Mouse (Mus musculus): ENCODE measurements at regions not wholly inside any gene's neighbourhood (a gene's known extent, or its start where the extent isn't known, plus 50 kb on each side); places are given as distances from the start of the nearest gene placed in this dataset.

DNA sequence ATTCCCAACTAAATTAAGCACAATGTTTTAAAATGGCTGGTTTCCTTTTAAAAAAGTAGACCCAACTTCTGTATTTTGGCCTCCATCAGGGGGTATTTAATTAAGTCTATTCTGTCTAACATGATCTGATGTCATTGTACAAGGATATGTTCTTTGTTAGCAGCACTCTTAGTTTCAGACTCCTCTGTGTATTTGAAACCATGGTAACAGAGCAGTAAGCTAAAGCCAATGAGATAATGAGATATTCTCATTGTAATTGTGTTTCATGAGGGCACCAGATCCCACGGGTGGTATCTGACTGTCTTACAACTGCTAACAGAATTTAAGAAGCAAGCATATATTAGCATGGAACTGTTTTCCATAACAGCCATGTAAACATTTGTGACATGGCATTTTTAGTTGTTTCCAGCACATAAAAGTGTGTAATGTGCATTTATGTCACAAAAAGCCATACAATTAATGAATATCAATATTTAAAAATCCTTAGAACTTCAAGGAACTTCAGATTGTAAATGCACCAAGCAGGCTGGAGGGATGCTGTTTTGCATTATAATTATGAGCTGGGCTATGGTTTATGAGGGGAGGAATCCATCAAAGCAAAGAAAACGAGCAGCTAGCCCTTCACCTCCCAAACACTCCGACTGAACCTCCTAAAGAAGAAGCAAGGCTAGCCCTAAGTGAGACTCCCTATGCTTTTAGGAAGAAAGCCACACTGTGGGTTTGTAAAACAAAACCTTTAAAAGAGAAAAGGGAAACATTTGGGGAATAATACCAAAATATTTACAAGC lies 240.7 kb upstream of the Veph1 start:
- Histone ChIP-seq H3K4me3 (ENCODE audit: low read depth, low read length) (no peak overlapping the region), H3K9me3 (ENCODE audit: control insufficient read depth, low read length) (no peaks in the 10 kb centered on the region), H3K36me3 (ENCODE audit: control insufficient read depth, insufficient read depth, low read length) (no peaks in the 10 kb centered on the region), H3K4me2 (ENCODE audit: low read depth, severe bottlenecking) (no peak overlapping the region), H3K27me3 (ENCODE audit: control insufficient read depth, insufficient read depth, low read length) (no peaks in the 10 kb centered on the region), H3K9ac (ENCODE audit: low read length) (no peak overlapping the region), H3K4me1 (ENCODE audit: control insufficient read depth, insufficient read depth, low read length) (peaks cover 12% of the 10 kb centered on the region; the same call in 1 of the 2 replicates), H3K27ac (replicated peaks; ENCODE audit: low read depth, low read length) (no peak overlapping the region)
- 24% methylated on average over 3 of the region's 3 CpGs for WGBS
- ATAC-seq (ENCODE audit: insufficient number of reproducible peaks, low FRiP score, low TSS enrichment, low read depth), result peak; percentile 60; the same call in 1 of the 2 replicates
- no peak for DNase-seq (ENCODE audit: low spot score)

DNA sequence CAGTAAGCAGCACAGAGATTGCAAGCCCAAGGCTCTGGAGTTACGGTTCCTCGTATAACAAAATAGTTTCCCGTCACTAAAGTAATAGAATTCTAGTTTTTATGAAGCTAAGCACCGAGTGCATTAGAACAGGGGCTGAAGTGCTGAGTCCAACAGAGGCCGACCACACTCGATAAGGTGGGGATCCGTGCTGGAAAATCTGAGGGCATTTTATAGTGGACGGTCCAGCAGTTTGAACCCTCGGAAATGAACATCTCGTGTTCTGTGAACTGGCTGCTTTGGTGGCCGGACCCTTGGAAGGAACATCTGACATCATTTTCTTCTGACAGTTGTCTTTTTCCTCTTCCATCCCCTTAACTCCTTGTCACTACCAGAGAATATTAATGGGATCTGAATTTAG lies 240.0 kb upstream of the Veph1 start:
- H3K27me3 ChIP-seq (ENCODE audit: control insufficient read depth, insufficient read depth, low read length), result no peaks in the 10 kb centered on the region
- H3K4me1 ChIP-seq (ENCODE audit: control insufficient read depth, insufficient read depth, low read length), result peaks cover 12% of the 10 kb centered on the region; the same call in 1 of the 2 replicates
- WGBS, result 36% methylated on average over 11 of the region's 11 CpGs
- peak; percentile 13; the same call in 1 of the 2 replicates for ATAC-seq (ENCODE audit: insufficient number of reproducible peaks, low FRiP score, low TSS enrichment, low read depth)
- no peak overlapping the region for H3K9ac ChIP-seq (ENCODE audit: low read length)
- 0 out of 2 replicates have a peak overlapping the region, but pooled peaks have one; percentile 5 for H3K4me2 ChIP-seq (ENCODE audit: low read depth, severe bottlenecking)
- peak overlapping the region; percentile 61 for H3K27ac ChIP-seq (replicated peaks; ENCODE audit: low read depth, low read length)
- no peaks in the 10 kb centered on the region for H3K9me3 ChIP-seq (ENCODE audit: control insufficient read depth, low read length)
- DNase-seq (ENCODE audit: low spot score), result peak; percentile 41
- no peaks in the 10 kb centered on the region for H3K36me3 ChIP-seq (ENCODE audit: control insufficient read depth, insufficient read depth, low read length)
- no peak overlapping the region for H3K4me3 ChIP-seq (ENCODE audit: low read depth, low read length)

DNA sequence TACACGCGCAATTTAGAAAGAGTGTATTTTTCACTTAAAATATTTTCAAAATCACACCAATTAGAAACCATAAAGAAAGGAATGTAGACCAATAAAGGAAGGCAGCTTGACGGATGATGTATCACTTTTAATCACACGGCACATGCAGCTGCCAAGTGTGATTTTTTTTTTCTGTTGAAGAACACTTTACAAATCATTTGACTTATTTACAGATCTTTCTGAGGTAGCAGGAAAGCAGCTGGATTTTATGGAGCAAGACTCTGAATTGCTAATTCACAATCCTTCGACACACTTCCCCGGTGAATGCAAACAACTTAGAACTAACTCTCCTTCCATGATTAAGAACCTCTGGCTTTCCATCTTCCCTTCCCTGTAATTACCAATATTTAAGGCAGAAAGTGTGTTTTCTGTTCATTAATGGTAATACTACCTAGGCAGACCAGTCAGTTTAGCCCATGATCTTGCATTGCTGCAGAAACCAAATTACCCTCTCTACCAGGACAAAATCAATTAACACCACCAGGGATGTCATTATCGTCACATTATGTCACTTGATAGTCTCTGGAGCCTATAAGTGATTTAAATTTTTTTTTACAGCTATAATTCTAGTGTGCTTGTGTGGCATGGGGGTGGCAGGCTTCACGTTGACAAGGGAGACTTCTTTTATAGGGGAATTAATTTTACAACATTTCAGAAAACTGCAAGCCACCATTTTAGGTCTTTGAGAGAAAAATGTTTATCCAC lies 239.3 kb upstream of the Veph1 start:
- Histone ChIP-seq H3K4me2 (ENCODE audit: low read depth, severe bottlenecking) (0 out of 2 replicates have a peak overlapping the region, but pooled peaks have one; percentile 5), H3K4me1 (ENCODE audit: control insufficient read depth, insufficient read depth, low read length) (peaks cover 12% of the 10 kb centered on the region; the same call in 1 of the 2 replicates), H3K9ac (ENCODE audit: low read length) (no peak overlapping the region), H3K27ac (replicated peaks; ENCODE audit: low read depth, low read length) (peak overlapping the region; percentile 61), H3K36me3 (ENCODE audit: control insufficient read depth, insufficient read depth, low read length) (no peaks in the 10 kb centered on the region), H3K4me3 (ENCODE audit: low read depth, low read length) (no peak overlapping the region), H3K9me3 (ENCODE audit: control insufficient read depth, low read length) (no peaks in the 10 kb centered on the region), H3K27me3 (ENCODE audit: control insufficient read depth, insufficient read depth, low read length) (no peaks in the 10 kb centered on the region)
- DNase-seq (ENCODE audit: low spot score), result no peak
- peak; percentile 26; the same call in 1 of the 2 replicates for ATAC-seq (ENCODE audit: insufficient number of reproducible peaks, low FRiP score, low TSS enrichment, low read depth)
- 14% methylated on average over 8 of the region's 8 CpGs for WGBS

DNA sequence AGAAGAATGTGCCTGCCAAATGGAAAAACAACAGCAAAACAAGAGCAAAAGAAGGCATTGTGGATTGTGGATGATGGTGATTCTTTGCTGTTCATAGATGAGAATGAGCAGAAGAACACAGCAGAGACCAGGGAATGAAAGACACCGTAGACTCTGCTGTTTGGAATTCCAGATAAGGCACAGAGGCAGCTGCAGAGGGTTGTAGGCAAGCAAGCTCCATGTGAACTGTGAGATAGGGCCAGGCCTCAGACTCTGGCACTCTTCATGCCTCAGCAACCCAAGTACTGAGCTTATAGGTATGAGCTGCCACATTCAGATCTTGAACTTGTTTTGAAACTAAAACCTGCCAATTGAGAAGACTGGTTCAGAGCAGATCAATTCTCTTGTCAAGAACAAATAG lies 223.3 kb upstream of the Veph1 start:
- Histone ChIP-seq H3K4me1 (ENCODE audit: control insufficient read depth, insufficient read depth, low read length) (no peaks in the 10 kb centered on the region), H3K4me2 (ENCODE audit: low read depth, severe bottlenecking) (no peak overlapping the region), H3K9me3 (ENCODE audit: control insufficient read depth, low read length) (no peaks in the 10 kb centered on the region), H3K4me3 (ENCODE audit: low read depth, low read length) (no peak overlapping the region), H3K9ac (ENCODE audit: low read length) (no peak overlapping the region), H3K27me3 (ENCODE audit: control insufficient read depth, insufficient read depth, low read length) (no peaks in the 10 kb centered on the region), H3K36me3 (ENCODE audit: control insufficient read depth, insufficient read depth, low read length) (no peaks in the 10 kb centered on the region), H3K27ac (replicated peaks; ENCODE audit: low read depth, low read length) (no peak overlapping the region)
- DNase-seq (ENCODE audit: low spot score) (no peak), ATAC-seq (ENCODE audit: insufficient number of reproducible peaks, low FRiP score, low TSS enrichment, low read depth) (no peak)
- 88% methylated on average over 1 of the region's 1 CpGs for WGBS

DNA sequence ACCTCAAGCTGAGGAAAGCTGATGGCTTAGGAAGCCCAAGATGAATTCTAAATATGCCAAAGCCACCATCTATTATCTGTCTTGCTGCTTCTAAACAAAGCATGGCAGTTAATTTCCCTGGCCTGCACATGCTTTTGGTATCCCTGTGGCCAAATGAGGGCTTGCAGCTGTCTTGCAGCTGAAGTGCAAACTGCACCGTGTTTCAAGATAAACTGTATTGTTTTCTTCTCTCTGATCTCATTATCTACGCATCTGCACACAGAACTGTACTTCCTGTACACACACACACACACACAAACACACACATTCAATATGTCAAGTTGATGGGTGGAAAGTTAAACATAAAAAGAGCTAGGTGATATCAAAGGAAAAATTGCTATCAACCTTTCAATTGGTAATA lies 221.7 kb upstream of the Veph1 start:
- no peaks in the 10 kb centered on the region for H3K9me3 ChIP-seq (ENCODE audit: control insufficient read depth, low read length)
- 67% methylated on average over 2 of the region's 2 CpGs for WGBS
- DNase-seq (ENCODE audit: low spot score), result no peak
- H3K9ac ChIP-seq (ENCODE audit: low read length), result no peak overlapping the region
- no peak overlapping the region for H3K4me2 ChIP-seq (ENCODE audit: low read depth, severe bottlenecking)
- no peaks in the 10 kb centered on the region for H3K27me3 ChIP-seq (ENCODE audit: control insufficient read depth, insufficient read depth, low read length)
- no peak for ATAC-seq (ENCODE audit: insufficient number of reproducible peaks, low FRiP score, low TSS enrichment, low read depth)
- no peak overlapping the region for H3K4me3 ChIP-seq (ENCODE audit: low read depth, low read length)
- no peaks in the 10 kb centered on the region for H3K36me3 ChIP-seq (ENCODE audit: control insufficient read depth, insufficient read depth, low read length)
- no peak overlapping the region for H3K27ac ChIP-seq (replicated peaks; ENCODE audit: low read depth, low read length)
- H3K4me1 ChIP-seq (ENCODE audit: control insufficient read depth, insufficient read depth, low read length), result no peaks in the 10 kb centered on the region

DNA sequence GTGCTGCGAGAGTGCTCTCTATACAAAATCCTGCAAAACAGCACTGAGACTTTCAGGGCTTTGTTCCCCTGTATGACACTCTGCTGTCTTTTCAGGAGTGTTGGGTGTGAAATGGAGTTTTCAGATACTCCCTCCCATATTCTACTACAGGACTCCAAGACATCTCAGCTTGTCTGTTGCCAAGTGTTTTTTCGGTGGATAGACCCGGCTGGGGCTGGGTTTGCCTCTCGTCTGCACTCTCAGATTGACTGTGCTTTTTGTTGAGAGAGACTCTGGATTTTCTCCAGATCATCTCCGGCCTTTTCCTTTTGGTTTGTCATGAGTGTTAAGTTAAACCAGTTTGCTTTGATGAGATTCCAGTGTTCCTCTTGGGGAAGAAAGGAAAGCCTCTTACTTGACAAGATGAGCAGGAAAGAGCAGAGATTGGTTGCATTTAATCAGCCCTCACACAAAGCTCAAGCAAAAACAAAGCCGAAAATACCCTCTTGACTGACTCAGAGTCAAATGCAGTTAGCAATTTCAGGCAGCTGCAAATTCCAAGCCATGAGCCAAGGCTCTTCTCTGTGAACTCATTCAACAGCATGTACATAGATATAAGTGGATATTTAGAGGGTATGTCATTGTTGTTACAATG lies 219.3 kb upstream of the Veph1 start:
- H3K9ac ChIP-seq (ENCODE audit: low read length), result no peak overlapping the region
- no peak for DNase-seq (ENCODE audit: low spot score)
- WGBS, result 90% methylated on average over 6 of the region's 6 CpGs

DNA sequence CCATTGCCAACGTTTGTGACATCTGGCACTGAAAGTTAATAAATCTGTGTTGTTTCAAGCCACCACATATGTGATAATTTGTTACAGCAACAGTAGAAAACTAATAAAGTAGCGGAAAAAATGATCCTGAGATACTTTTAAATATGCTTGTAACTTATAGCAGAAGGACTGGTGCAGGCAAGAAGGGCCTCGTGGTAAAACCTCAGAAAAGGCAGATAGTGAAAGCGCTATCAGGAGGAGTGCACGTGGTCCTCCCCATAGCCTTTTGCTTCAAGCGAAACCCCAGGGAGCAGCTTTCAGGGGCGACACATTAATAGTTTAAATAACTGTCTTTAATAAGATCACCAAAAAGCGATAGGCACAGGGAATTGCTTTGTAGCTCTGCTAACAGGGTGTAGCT lies 217.9 kb upstream of the Veph1 start:
- DNase-seq (ENCODE audit: low spot score) (no peak), ATAC-seq (ENCODE audit: insufficient number of reproducible peaks, low FRiP score, low TSS enrichment, low read depth) (no peak)
- Histone ChIP-seq H3K4me2 (ENCODE audit: low read depth, severe bottlenecking) (no peak overlapping the region), H3K36me3 (ENCODE audit: control insufficient read depth, insufficient read depth, low read length) (no peaks in the 10 kb centered on the region), H3K27me3 (ENCODE audit: control insufficient read depth, insufficient read depth, low read length) (no peaks in the 10 kb centered on the region), H3K9me3 (ENCODE audit: control insufficient read depth, low read length) (no peaks in the 10 kb centered on the region), H3K4me3 (ENCODE audit: low read depth, low read length) (no peak overlapping the region), H3K27ac (replicated peaks; ENCODE audit: low read depth, low read length) (no peak overlapping the region), H3K4me1 (ENCODE audit: control insufficient read depth, insufficient read depth, low read length) (no peaks in the 10 kb centered on the region), H3K9ac (ENCODE audit: low read length) (no peak overlapping the region)
- 87% methylated on average over 8 of the region's 8 CpGs for WGBS

More for the DNA sequence above, 219.3 kb upstream of the Veph1 start:
- no peak for ATAC-seq (ENCODE audit: insufficient number of reproducible peaks, low FRiP score, low TSS enrichment, low read depth)
- H3K9me3 ChIP-seq (ENCODE audit: control insufficient read depth, low read length), result no peaks in the 10 kb centered on the region
- no peaks in the 10 kb centered on the region for H3K4me1 ChIP-seq (ENCODE audit: control insufficient read depth, insufficient read depth, low read length)
- H3K36me3 ChIP-seq (ENCODE audit: control insufficient read depth, insufficient read depth, low read length), result no peaks in the 10 kb centered on the region
- no peak overlapping the region for H3K4me2 ChIP-seq (ENCODE audit: low read depth, severe bottlenecking)
- no peak overlapping the region for H3K4me3 ChIP-seq (ENCODE audit: low read depth, low read length)
- H3K27me3 ChIP-seq (ENCODE audit: control insufficient read depth, insufficient read depth, low read length), result no peaks in the 10 kb centered on the region
- H3K27ac ChIP-seq (replicated peaks; ENCODE audit: low read depth, low read length), result no peak overlapping the region

DNA sequence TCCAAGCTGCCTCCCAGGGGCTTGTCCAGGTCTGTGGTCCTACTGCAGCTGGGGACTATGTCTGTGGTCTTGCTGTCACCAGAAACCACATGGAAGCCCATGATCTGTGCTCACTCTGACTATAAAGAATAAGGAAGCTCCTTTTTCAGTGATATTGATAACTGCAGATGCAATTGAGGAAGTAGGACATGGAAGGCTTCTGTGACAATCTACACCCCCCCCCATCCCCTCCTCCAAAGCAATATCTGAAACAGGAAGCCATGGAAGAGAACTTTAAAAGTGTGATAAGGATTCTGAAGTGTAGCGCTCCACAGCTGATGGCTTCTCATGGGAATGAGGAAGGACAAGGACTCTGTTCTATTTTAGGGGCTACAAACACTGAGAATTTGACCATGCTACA lies 215.8 kb upstream of the Veph1 start:
- Histone ChIP-seq H3K9ac (ENCODE audit: low read length) (no peak overlapping the region), H3K27ac (replicated peaks; ENCODE audit: low read depth, low read length) (no peak overlapping the region), H3K4me1 (ENCODE audit: control insufficient read depth, insufficient read depth, low read length) (no peaks in the 10 kb centered on the region), H3K4me2 (ENCODE audit: low read depth, severe bottlenecking) (no peak overlapping the region), H3K27me3 (ENCODE audit: control insufficient read depth, insufficient read depth, low read length) (no peaks in the 10 kb centered on the region), H3K4me3 (ENCODE audit: low read depth, low read length) (no peak overlapping the region), H3K36me3 (ENCODE audit: control insufficient read depth, insufficient read depth, low read length) (no peaks in the 10 kb centered on the region), H3K9me3 (ENCODE audit: control insufficient read depth, low read length) (no peaks in the 10 kb centered on the region)
- DNase-seq (ENCODE audit: low spot score) (no peak), ATAC-seq (ENCODE audit: insufficient number of reproducible peaks, low FRiP score, low TSS enrichment, low read depth) (no peak)
- 97% methylated on average over 1 of the region's 1 CpGs for WGBS

All from limb, embryonic 11.5 days (tissue).